ENCODE assay signal across 8 mouse cellular contexts in genomic region chr9:115309977-115310345, GRCm38 (mm10). TPM values are rescaled to one million over a fixed set of nuclear protein-coding genes. Genes with fewer than 3 reads are reported as not detected.
DNase-seq lines count a peak whose midpoint lies in the region; ATAC-seq lines count a peak whose summit lies in the region.

No protein-coding gene starts in this region.

- H3K4me3 ChIP-seq in kidney, embryonic 14.5 days (ENCODE audit: low read length): peak overlapping the region; percentile 99
- H3K4me3 ChIP-seq in limb, embryonic 15.5 days: peak overlapping the region; percentile 97

- H3K4me2 ChIP-seq in kidney, embryonic 14.5 days (replicated peaks; ENCODE audit: low read depth, low read length): peak overlapping the region; percentile 57
- H3K4me2 ChIP-seq in limb, embryonic 15.5 days: peak overlapping the region; percentile 51

- ATAC-seq in kidney, embryonic 14.5 days (ENCODE audit: low FRiP score, low TSS enrichment): peak; percentile 79
- peak; percentile 65 for ATAC-seq in granulocyte monocyte progenitor cell, adult 5-6 weeks (replicated peaks; ENCODE audit: poor library complexity, severe bottlenecking)
- ATAC-seq in limb, embryonic 15.5 days (ENCODE audit: insufficient number of reproducible peaks, low FRiP score, low TSS enrichment, low read depth): peak; percentile 83
- ATAC-seq in monocyte, adult 5-6 weeks (replicated peaks; ENCODE audit: insufficient number of reproducible peaks, low FRiP score, low TSS enrichment, poor library complexity, severe bottlenecking): peak; percentile 30

- no peaks in the 10 kb centered on the region for H3K27me3 ChIP-seq in kidney, embryonic 14.5 days (ENCODE audit: control insufficient read depth, insufficient read depth, low read length)
- no peaks in the 10 kb centered on the region for H3K27me3 ChIP-seq in limb, embryonic 15.5 days

- H3K9me3 ChIP-seq in kidney, embryonic 14.5 days (ENCODE audit: control insufficient read depth, low read length): no peaks in the 10 kb centered on the region
- H3K9me3 ChIP-seq in limb, embryonic 15.5 days: no peaks in the 10 kb centered on the region

- peak overlapping the region; percentile 95 for H3K27ac ChIP-seq in kidney, embryonic 14.5 days (ENCODE audit: low read depth, low read length)
- H3K27ac ChIP-seq in limb, embryonic 15.5 days: peak overlapping the region; percentile 98

- peak overlapping the region; percentile 99 for H3K9ac ChIP-seq in kidney, embryonic 14.5 days (ENCODE audit: low read depth, low read length)
- peak overlapping the region; percentile 99 for H3K9ac ChIP-seq in limb, embryonic 15.5 days

- no peak for DNase-seq in kidney, postnatal 4 days
- peak; percentile 81 for DNase-seq in adrenal gland, postnatal 25 days
- DNase-seq in layer of hippocampus, adult 18-20 months (ENCODE audit: low spot score in 2 of 2): no peak
- no peak for DNase-seq in urinary bladder, postnatal 10 days (ENCODE audit: low spot score)

- H3K4me1 ChIP-seq in kidney, embryonic 14.5 days (ENCODE audit: control insufficient read depth, insufficient read depth, low read length): peaks cover 31% of the 10 kb centered on the region
- H3K4me1 ChIP-seq in limb, embryonic 15.5 days: peaks cover 21% of the 10 kb centered on the region

- no peaks in the 10 kb centered on the region for H3K36me3 ChIP-seq in kidney, embryonic 14.5 days (ENCODE audit: control insufficient read depth, insufficient read depth, low read length)
- no peaks in the 10 kb centered on the region for H3K36me3 ChIP-seq in limb, embryonic 15.5 days

- WGBS in kidney, embryonic 14.5 days: 1% methylated on average over 28 of the region's 42 CpGs
- WGBS in limb, embryonic 15.5 days: 0% methylated on average over 36 of the region's 42 CpGs

RNA-seq across cellular contexts. Expression of gene Stt3b, which starts 0.3 kb away (rescaled TPM):
- polyA plus RNA-seq in kidney, embryonic 14.5 days (2014; fragmentation: Nextera tagmentation; extraction: Ambion mirVana): 58.6 and 124 TPM in 2 replicates
- total RNA-seq in adrenal gland, postnatal 25 days (2021): 112 and 116 TPM in 2 replicates
- total RNA-seq in granulocyte monocyte progenitor cell, adult 5-6 weeks (2014; fragmentation: Nextera tagmentation): 91.1 and 97.6 TPM in 2 replicates
- total RNA-seq in granulocyte monocyte progenitor cell, adult 5-6 weeks (2017): 127 and 130 TPM in 2 replicates
- 83.5 and 98.8 TPM in 2 replicates for polyA plus RNA-seq in limb, embryonic 15.5 days (2015; fragmentation: Nextera tagmentation; extraction: Ambion mirVana)
- total RNA-seq in monocyte, adult 5-6 weeks (2017): 68.1 to 88.1 TPM (median 74.3 TPM) in 3 replicates
- total RNA-seq in layer of hippocampus, adult 18-20 months (2021): 10 to 100 TPM; 79.2 to 81.0 TPM

Comparison
In these comparisons a context has a peak if more than half of its experiments do, and no peak if none do; other contexts are left out.
1. ATAC-seq: peak in every context shown above with its lines; median percentile 83 in limb, embryonic 15.5 days; 79 in kidney, embryonic 14.5 days; 65 in granulocyte monocyte progenitor cell, adult 5-6 weeks; 30 in monocyte, adult 5-6 weeks.